Mouse (Mus musculus) bone marrow, adult 2 months (tissue): ENCODE results near the gene Uba52. TPM values are rescaled to one million over a fixed set of nuclear protein-coding genes. Genes with fewer than 3 reads are reported as not detected.

Experiments
- H3K27ac ChIP-seq: fragments of 200-500 bp; 2 replicates; pipeline ENCODE4 v1.5.1; 2012; ENCODE audit warnings: low read depth, mild to moderate bottlenecking, control low read depth, inconsistent platforms, low read length; ENCODE audit not compliant: control insufficient read depth, poor library complexity, insufficient read depth
- H3K4me1 ChIP-seq: fragments of 200-500 bp; 2 replicates; pipeline ENCODE4 v1.6.1; 2011; ENCODE audit warnings: low read length; ENCODE audit not compliant: control insufficient read depth, insufficient read depth
- H3K4me3 ChIP-seq: fragments of 200-500 bp; replicated peaks from 2 replicates; pipeline ENCODE3; 2011; ENCODE audit warnings: mild to moderate bottlenecking, low read depth, low read length, control low read depth; ENCODE audit not compliant: control insufficient read depth
- CTCF ChIP-seq: fragments of 200-500 bp; IDR thresholded peaks from 2 replicates; pipeline ENCODE4 v1.5.1; 2011; ENCODE audit warnings: low read length, control low read depth; ENCODE audit not compliant: control insufficient read depth, insufficient read depth
- POLR2A ChIP-seq: fragments of 200-500 bp; IDR thresholded peaks from 2 replicates; pipeline ENCODE4 v1.6.1; 2011; ENCODE audit warnings: low read depth, mild to moderate bottlenecking, control low read depth, low read length, borderline replicate concordance; ENCODE audit not compliant: control insufficient read depth
- WGBS: fragments of 180-500 bp; shearing (Covaris S2); methylation state at CpG from one replicate; pipeline ENCODE4 v1.1.7; 2018; 5-methylcytosine and 5-hydroxymethylcytosine counted together
- polyA plus RNA-seq: library from polyadenylated mRNA; stranded (reverse); fragments of >200 nt; gene quantifications from 2 replicates; pipeline ENCODE4 v1.2.4, GENCODE M21; 2011; ENCODE audit warnings: low replicate concordance; ENCODE audit not compliant: missing spikeins, insufficient read depth, insufficient read length

Gene Uba52
- polyA plus RNA-seq, 1 experiment: 961 TPM

- 32% methylated on average over 10 of the region's 10 CpGs for WGBS
- H3K27ac ChIP-seq: no peak overlapping the region
- TF ChIP-seq CTCF (peak; percentile 14; the same call in 1 of the 2 replicates), POLR2A (no peak)
- H3K4me3 ChIP-seq: no peak overlapping the region
- peaks cover 10% of the 10 kb centered on the region; the same call in 1 of the 2 replicates for H3K4me1 ChIP-seq
Observed at GRCm38 (mm10) chr8:70549412-70550184, 39.0 kb upstream of the Uba52 start.

GRCm38 (mm10) chr8:70547762-70548161, 37.2 kb upstream of the Uba52 start:
- Histone ChIP-seq H3K4me1 (peaks cover 16% of the 10 kb centered on the region), H3K27ac (no peak overlapping the region), H3K4me3 (no peak overlapping the region)
- TF ChIP-seq CTCF (no peak), POLR2A (no peak)
- WGBS: 86% methylated on average over 6 of the region's 6 CpGs

- TF ChIP-seq POLR2A (no peak), CTCF (no peak)
- 48% methylated on average over 4 of the region's 4 CpGs for WGBS
- H3K4me1 ChIP-seq: peaks cover 13% of the 10 kb centered on the region
- no peak overlapping the region for H3K27ac ChIP-seq
- no peak overlapping the region for H3K4me3 ChIP-seq
Observed at GRCm38 (mm10) chr8:70546412-70546811, 35.8 kb upstream of the Uba52 start.

GRCm38 (mm10) chr8:70544200-70544687, 33.6 kb upstream of the Uba52 start:
- H3K27ac ChIP-seq: peak overlapping the region; percentile 87
- WGBS: 36% methylated on average over 6 of the region's 6 CpGs
- TF ChIP-seq CTCF (peak; percentile 28; the same call in 1 of the 2 replicates), POLR2A (no peak)
- H3K4me3 ChIP-seq: no peak overlapping the region
- peaks cover 12% of the 10 kb centered on the region for H3K4me1 ChIP-seq

- Histone ChIP-seq H3K27ac (no peak overlapping the region), H3K4me3 (no peak overlapping the region), H3K4me1 (peaks cover 10% of the 10 kb centered on the region)
- TF ChIP-seq POLR2A: no peak
- no peak for TF ChIP-seq CTCF
- 53% methylated on average over 5 of the region's 5 CpGs for WGBS
Observed at GRCm38 (mm10) chr8:70541081-70541480, 30.5 kb upstream of the Uba52 start.

- H3K27ac ChIP-seq: no peak overlapping the region
Observed at GRCm38 (mm10) chr8:70540507-70541071, 30.0 kb upstream of the Uba52 start.

GRCm38 (mm10) chr8:70540013-70540506, 29.5 kb upstream of the Uba52 start:
- H3K4me1 ChIP-seq: peaks cover 10% of the 10 kb centered on the region

More at GRCm38 (mm10) chr8:70540507-70541071, 30.0 kb upstream of the Uba52 start:
- no peak for TF ChIP-seq POLR2A
- TF ChIP-seq CTCF: no peak
- Histone ChIP-seq H3K4me3 (peak overlapping the region; percentile 93), H3K4me1 (peaks cover 10% of the 10 kb centered on the region)
- WGBS: 19% methylated on average over 7 of the region's 7 CpGs

GRCm38 (mm10) chr8:70539077-70539813, 28.6 kb upstream of the Uba52 start, which contains the start of gene Ell:
Gene Ell (plus strand): TSS chr8:70539457.
- H3K4me1 ChIP-seq: peaks cover 10% of the 10 kb centered on the region
- H3K27ac ChIP-seq: peak within 1 kb of the TSS; percentile 86
- WGBS: under 1% methylated on average over 57 of the region's 58 CpGs
- peak within 1 kb of the TSS; percentile 93 for H3K4me3 ChIP-seq
- TF ChIP-seq CTCF (no peak), POLR2A (peak; percentile 77)

More at GRCm38 (mm10) chr8:70540013-70540506, 29.5 kb upstream of the Uba52 start:
- 1% methylated on average over 4 of the region's 4 CpGs for WGBS
- Histone ChIP-seq H3K4me3 (peak overlapping the region; percentile 93), H3K27ac (peak overlapping the region; percentile 86; the same call in 1 of the 2 replicates)
- TF ChIP-seq CTCF (no peak), POLR2A (no peak)
